Mouse (Mus musculus) megakaryocyte, embryonic 14.5 days (primary cell): ENCODE measurements around the gene Gm20388. TPM values are rescaled to one million over a fixed set of nuclear protein-coding genes. Genes with fewer than 3 reads are reported as not detected.
"Not testable (repeated sequence)": the region's sequence is repeated elsewhere in the genome, so short reads cannot be mapped to it uniquely, and the experiment has no call there.

Source experiments
- H3K27me3 ChIP-seq: replicated peaks from 2 replicates; pipeline ENCODE3; 2012; ENCODE audit warnings: inconsistent platforms
- H3K36me3 ChIP-seq: replicated peaks from 2 replicates; pipeline ENCODE3; 2012; ENCODE audit warnings: low read length, inconsistent platforms, mixed read lengths
- H3K4me1 ChIP-seq: 2 replicates; pipeline ENCODE4 v1.6.1; 2012; ENCODE audit warnings: inconsistent platforms
- H3K4me3 ChIP-seq: replicated peaks from 2 replicates; pipeline ENCODE3; 2012; ENCODE audit warnings: moderate library complexity, mild to moderate bottlenecking, inconsistent platforms
- H3K9me3 ChIP-seq: 2 replicates; pipeline ENCODE4 v1.6.1; 2012; ENCODE audit warnings: inconsistent platforms
- FLI1 ChIP-seq: IDR thresholded peaks from 2 replicates; pipeline ENCODE4 v1.6.1; 2012; ENCODE audit warnings: low read length, inconsistent platforms, mixed read lengths
- GATA1 ChIP-seq: IDR thresholded peaks from 3 replicates; pipeline ENCODE4 v1.6.1; 2012; ENCODE audit warnings: mixed read lengths, low read length, inconsistent platforms, borderline replicate concordance
- polyA plus RNA-seq: library from polyadenylated mRNA; stranded (reverse); fragments of >175 nt; gene quantifications from 2 replicates; pipeline ENCODE4 v1.2.3, GENCODE M21; 2012; ENCODE audit warnings: low replicate concordance; ENCODE audit not compliant: insufficient read depth

Gene Gm20388
- polyA plus RNA-seq, 1 experiment, result 111 TPM

DNA sequence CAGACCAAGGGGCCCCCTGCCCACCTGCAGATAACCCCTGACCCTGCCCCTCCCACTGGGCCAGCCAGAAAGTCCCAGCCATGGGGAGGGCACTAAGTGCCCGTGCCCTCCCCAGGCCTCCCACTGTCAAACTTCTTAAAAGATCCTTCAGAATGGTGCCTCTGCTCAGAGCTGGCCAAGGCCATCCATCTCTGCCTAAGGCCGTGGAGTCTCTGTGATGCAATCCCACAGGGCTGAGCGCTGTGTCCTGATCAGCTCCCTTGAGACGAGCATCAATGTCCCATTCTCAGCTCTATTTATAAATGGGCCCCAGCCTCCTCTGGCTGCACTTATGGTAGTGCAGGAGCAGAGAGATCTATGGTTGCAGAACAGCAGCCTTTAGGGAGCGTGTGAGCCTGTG lies 1403.4 kb downstream of the Gm20388 start:
- H3K36me3 ChIP-seq, result no peaks in the 10 kb centered on the region
- peaks cover 5% of the 10 kb centered on the region for H3K4me1 ChIP-seq
- H3K27me3 ChIP-seq, result peaks cover 90% of the 10 kb centered on the region
- H3K9me3 ChIP-seq, result peaks cover 11% of the 10 kb centered on the region
- TF ChIP-seq FLI1 (no peak), GATA1 (no peak)
- H3K4me3 ChIP-seq, result no peak overlapping the region

DNA sequence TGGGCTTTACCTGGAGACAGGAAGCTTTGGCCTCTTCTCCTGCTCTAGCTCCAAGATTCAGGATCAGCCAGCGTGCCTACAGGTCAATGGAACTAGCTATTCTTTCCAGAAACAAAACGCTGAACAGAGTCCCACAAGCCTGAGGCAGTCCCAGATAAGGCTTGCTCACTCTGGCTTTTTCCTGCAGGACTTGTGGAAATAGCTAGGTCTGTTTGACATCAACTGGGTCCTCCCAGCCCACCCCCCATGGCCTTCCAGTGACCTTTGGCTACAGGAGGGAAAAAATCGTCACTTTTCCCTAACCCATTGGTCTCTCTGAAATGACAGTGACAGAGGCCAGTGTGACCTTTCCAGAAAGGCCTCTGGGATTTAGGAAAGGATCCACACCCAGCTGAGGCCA lies 1404.9 kb downstream of the Gm20388 start:
- peaks cover 11% of the 10 kb centered on the region for H3K9me3 ChIP-seq
- no peaks in the 10 kb centered on the region for H3K36me3 ChIP-seq
- TF ChIP-seq GATA1 (no peak), FLI1 (no peak)
- H3K4me1 ChIP-seq, result peaks cover 5% of the 10 kb centered on the region
- H3K27me3 ChIP-seq, result peaks cover 93% of the 10 kb centered on the region
- H3K4me3 ChIP-seq, result no peak overlapping the region

- H3K27me3 ChIP-seq, result peaks cover 93% of the 10 kb centered on the region
- H3K9me3 ChIP-seq, result peaks cover 11% of the 10 kb centered on the region
- peaks cover 5% of the 10 kb centered on the region for H3K4me1 ChIP-seq
- no peak for TF ChIP-seq FLI1
- no peaks in the 10 kb centered on the region for H3K36me3 ChIP-seq
- no peak overlapping the region for H3K4me3 ChIP-seq
Observed at GRCm38 (mm10) chr8:121316009-121316408, 1405.4 kb downstream of the Gm20388 start.

- H3K36me3 ChIP-seq, H3K4me1 ChIP-seq, H3K4me3 ChIP-seq: not testable (repeated sequence)
- Histone ChIP-seq H3K27me3 (peaks cover 89% of the 10 kb centered on the region), H3K9me3 (peaks cover 11% of the 10 kb centered on the region)
Observed at GRCm38 (mm10) chr8:121318756-121319155, 1408.1 kb downstream of the Gm20388 start.

GRCm38 (mm10) chr8:121319491-121319890 lies 1408.8 kb downstream of the Gm20388 start:
- TF ChIP-seq GATA1, result no peak
- TF ChIP-seq FLI1, result no peak
- Histone ChIP-seq H3K9me3 (peaks cover 7% of the 10 kb centered on the region), H3K27me3 (peaks cover 85% of the 10 kb centered on the region), H3K4me1 (peaks cover 5% of the 10 kb centered on the region), H3K4me3 (no peak overlapping the region), H3K36me3 (no peaks in the 10 kb centered on the region)

DNA sequence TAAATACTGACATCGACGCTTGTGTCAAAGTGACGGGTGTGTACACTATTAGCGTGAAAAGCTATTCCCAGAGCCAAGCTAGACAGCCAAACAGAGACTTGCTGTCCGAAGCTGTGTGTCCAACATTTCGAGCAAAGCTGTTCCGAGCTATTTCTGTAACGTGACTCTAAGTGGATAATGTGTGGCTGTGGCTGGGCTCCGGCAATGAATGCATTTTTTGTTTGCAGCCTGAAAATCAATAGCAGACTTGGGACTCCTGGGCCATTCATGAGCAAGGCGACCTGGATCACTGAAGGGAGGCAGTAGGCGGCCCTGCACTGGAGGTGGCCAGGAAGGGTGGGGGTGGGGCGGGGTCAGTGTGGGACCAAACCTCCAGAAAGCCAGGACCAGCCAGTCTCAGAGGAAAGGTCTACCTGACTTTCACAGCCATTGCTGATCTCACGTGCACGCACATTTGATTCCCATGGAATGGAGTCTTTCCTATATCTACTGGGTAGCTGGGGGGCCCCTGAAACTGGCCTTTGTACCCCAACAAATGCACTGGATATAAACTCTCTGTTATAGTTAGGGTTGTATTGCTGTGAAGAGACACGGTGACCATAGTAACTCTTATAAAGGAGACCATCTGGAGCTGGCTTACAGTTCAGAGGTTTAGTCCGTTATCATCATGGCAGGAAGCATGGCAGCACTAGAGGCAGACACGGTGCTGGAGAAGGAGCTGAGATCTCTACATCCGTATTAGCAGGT lies 1415.7 kb downstream of the Gm20388 start:
- no peak overlapping the region for H3K4me3 ChIP-seq
- H3K4me1 ChIP-seq, result no peaks in the 10 kb centered on the region
- H3K36me3 ChIP-seq, result no peaks in the 10 kb centered on the region
- H3K9me3 ChIP-seq, result no peaks in the 10 kb centered on the region
- TF ChIP-seq FLI1, result no peak
- no peak for TF ChIP-seq GATA1
- peaks cover 89% of the 10 kb centered on the region for H3K27me3 ChIP-seq

DNA sequence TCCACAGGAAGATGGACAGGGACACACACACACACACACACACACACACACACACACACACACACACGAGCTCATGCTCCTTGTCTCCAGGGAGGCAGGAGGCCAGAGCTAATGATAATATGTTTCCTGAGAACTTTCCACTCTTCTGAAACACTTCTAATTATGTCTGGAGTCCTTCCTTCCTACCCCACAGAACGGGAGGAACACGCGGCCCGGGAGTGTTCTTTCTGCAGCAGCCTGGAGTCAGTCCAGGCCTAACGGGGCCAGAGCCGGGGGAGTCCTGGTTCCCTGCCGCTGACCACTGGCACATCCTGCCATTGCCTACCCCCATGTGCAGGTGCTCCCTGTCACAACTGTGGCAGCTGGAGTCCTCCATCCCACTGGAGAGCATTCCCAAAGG lies 1421.8 kb downstream of the Gm20388 start:
- H3K4me3 ChIP-seq, result no peak overlapping the region
- H3K9me3 ChIP-seq, result peaks cover 31% of the 10 kb centered on the region
- H3K36me3 ChIP-seq, result no peaks in the 10 kb centered on the region
- TF ChIP-seq FLI1 (no peak), GATA1 (no peak)
- H3K4me1 ChIP-seq, result peaks cover 22% of the 10 kb centered on the region
- peaks cover 95% of the 10 kb centered on the region for H3K27me3 ChIP-seq

DNA sequence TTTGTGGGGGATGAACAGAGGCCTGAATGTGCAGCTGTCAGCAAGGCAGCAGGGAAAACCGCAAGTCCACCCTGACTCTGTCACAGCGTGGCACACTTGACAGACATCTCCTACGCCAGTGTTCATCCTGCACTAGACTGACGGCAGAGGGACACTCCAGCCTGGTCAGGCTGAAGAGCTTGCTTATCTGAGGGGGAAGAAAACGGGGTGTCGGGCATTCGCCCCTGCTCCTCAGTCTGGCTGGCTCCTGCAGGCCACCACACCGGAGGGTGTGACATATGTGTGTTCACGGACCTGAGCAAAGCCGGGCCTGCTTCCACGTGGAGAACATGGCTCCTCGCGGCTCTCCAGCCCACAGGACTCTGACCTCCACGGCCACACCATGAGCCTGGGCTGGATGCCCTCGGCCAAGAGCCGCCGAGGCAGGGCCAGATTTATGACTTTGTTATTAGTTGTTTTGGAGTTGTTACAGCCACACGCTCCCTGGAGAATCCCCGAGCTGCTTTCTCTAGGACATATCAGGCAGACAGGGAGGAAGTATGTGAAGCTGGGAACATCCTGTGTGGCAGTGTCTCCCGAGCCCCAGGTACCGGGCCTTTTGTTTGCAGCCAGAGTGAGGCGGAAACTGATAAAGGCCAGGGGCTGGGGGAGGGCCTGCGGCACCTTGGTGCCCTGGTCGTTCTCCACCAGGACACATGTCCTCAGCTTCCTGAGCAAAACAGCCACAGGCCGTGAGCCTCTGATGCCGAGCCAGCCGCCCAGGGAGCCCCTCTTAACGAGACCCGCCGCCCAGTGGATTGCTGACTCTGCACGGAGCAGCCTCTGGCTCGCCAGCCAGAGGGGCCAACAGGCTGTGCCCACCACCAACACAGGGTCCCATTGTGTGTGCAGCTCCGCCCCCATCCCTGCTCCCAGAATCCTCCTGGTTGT lies 1424.1 kb downstream of the Gm20388 start:
- TF ChIP-seq FLI1 (no peak), GATA1 (no peak)
- Histone ChIP-seq H3K9me3 (peaks cover 45% of the 10 kb centered on the region), H3K4me1 (peaks cover 22% of the 10 kb centered on the region), H3K27me3 (peaks cover 89% of the 10 kb centered on the region), H3K4me3 (no peak overlapping the region), H3K36me3 (no peaks in the 10 kb centered on the region)

DNA sequence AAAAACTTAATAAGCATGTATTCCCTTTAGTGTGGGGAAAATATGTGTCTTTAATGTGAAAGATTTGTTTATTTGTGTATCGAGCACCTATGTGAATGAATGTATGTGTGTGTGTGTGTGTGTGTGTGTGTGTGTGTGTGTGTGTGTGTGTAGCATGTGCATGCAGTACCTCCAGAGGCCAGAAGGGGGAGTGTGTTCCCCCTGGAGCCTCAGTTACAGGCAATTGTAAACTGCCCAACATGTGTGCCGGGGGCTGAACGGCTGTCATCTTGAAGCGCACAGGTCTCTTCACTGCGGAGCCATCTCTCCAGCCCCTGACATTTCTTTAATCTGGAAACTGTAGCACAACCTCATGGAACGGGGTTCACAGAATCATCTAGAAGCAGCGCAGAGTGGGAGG lies 1425.0 kb downstream of the Gm20388 start:
- Histone ChIP-seq H3K4me1 (peaks cover 22% of the 10 kb centered on the region), H3K27me3 (peaks cover 87% of the 10 kb centered on the region), H3K4me3 (no peak overlapping the region), H3K36me3 (no peaks in the 10 kb centered on the region), H3K9me3 (peaks cover 45% of the 10 kb centered on the region)
- no peak for TF ChIP-seq FLI1
- no peak for TF ChIP-seq GATA1

- TF ChIP-seq GATA1 (no peak), FLI1 (no peak)
- peaks cover 87% of the 10 kb centered on the region for H3K27me3 ChIP-seq
- H3K4me3 ChIP-seq, result no peak overlapping the region
- H3K36me3 ChIP-seq, result no peaks in the 10 kb centered on the region
- H3K9me3 ChIP-seq, result peaks cover 9% of the 10 kb centered on the region; the same call in 1 of the 2 replicates
- H3K4me1 ChIP-seq, result no peaks in the 10 kb centered on the region
Observed at GRCm38 (mm10) chr8:121342931-121343330, 1432.3 kb downstream of the Gm20388 start.
